Mouse (Mus musculus): ENCODE results near the gene Gzmn.
"Not testable (repeated sequence)": the region's sequence is repeated elsewhere in the genome, so short reads cannot be mapped to it uniquely, and the experiment has no call there.

Gzmn gene

DNA sequence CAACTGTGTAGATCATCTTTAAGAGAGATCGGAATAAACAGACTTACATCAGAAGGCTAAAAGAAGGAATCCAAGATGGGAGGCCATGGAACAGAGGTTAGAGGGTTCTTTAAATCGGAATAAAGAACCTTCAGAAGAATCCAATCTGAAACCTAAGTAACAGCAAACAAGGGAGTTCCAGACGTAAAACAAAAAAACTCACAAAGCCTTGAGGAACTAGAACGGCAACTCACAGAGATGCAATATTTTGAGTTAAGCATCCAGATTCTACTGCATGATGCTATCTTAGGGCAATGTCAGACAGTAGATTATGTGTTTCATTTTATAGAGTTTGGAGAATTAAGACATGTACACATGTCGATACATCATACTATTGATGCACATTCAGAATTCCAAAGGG is at the start of gene Gzmn:
Gene Gzmn (minus strand): TSS at position 101 of the 400 bp plus-strand sequence.
- DNase-seq (ENCODE audit: low read depth, low spot score): no peak

DNA sequence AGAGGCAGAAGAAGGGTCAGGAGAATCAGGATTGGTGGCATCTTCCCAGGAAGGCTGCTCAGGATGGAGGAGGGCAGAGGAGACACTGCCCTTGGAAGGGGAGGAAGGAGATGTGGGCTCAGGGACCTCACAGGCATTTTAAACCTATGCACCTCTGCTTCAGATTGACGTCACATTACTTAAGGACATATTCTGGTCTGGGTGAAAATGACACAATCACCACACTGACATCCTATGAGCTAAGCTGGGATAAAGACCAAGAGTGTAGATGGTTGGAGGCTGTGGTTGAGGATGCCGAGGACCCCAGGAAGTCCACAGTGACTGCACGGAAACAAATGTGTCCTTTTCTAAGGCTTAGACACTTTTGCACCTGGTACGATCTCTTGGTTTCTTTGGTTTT is 36.9 kb upstream of the Gzmn start, which contains the start of gene Gzmf:
Gene Gzmf (minus strand): TSS at position 101 of the 400 bp plus-strand sequence.
- DNase-seq (ENCODE audit: low read depth, low spot score): no peak

DNA sequence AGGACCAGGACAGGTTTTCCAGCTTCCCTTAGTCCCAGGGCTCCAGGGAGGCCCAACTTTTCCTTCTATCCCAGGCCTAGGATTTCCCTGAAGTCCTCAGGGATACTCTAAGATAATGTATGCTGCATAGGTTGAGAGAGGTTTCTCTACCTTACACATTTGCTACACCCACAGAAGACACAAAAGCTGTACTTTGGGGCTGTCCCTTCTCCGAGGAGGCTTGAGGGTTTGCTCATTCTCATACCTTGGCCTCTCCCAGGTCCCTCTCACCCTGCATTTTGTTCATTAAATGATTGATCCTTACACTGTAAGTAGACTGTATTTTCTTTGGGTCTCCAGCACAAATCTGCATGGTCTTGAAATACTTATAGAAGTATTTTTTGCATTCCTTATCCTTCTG is 31.2 kb upstream of the Gzmn start:
- peak; percentile 47 for DNase-seq (ENCODE audit: low read depth, low spot score)

- DNase-seq (ENCODE audit: low read depth, low spot score): peak; percentile 92
These were observed 30.6 kb upstream of the Gzmn start for GRCm38 (mm10) chr14:56205021-56205420.

DNA sequence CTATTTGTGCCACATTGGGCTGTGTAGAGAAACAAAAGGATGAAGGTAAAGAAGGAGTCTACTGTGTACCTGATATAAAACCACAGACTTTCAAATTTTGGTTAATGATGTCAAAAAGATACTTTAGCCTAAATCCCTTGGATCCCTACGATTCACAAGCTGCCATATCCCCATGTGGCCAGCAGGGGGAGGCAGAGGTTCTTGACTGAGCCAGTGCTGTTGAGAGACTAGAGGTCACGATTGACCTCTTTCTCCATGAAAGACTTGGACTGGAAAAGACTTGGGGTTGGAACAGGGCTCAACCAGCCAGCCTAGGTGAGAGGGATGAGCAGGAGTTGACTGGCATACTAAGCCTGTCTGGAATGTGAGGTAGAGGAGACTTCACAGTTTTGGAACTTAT is 29.6 kb upstream of the Gzmn start:
- peak; percentile 86 for DNase-seq (ENCODE audit: low read depth, low spot score)

GRCm38 (mm10) chr14:56186946-56187345 is 12.5 kb upstream of the Gzmn start:
- peak; percentile 5 for DNase-seq (ENCODE audit: low read depth, low spot score)

- DNase-seq (ENCODE audit: low read depth, low spot score): no peak
These were observed 12.1 kb upstream of the Gzmn start for GRCm38 (mm10) chr14:56186521-56186920.

DNA sequence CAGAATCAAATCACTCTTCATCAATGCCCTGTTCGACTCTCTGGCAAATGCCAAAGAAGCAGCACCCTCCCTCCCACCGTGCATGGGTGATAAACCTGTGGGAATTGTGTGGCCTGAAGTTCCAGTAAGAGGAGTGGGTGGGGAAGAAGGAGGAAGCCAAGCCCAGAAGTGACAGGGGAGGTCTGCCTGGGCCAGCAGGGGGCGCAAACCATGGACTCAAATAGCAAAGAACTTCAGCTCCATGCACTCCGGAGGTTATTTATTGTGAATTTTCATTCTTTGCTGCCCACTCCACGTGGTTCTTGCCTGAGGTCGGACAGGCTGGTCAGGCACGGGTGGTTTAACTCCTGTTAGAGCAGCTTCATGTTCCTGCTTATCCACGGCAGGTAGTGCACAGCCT is 3.3 kb upstream of the Gzmn start:
- DNase-seq (ENCODE audit: low read depth, low spot score): peak; percentile 71

DNA sequence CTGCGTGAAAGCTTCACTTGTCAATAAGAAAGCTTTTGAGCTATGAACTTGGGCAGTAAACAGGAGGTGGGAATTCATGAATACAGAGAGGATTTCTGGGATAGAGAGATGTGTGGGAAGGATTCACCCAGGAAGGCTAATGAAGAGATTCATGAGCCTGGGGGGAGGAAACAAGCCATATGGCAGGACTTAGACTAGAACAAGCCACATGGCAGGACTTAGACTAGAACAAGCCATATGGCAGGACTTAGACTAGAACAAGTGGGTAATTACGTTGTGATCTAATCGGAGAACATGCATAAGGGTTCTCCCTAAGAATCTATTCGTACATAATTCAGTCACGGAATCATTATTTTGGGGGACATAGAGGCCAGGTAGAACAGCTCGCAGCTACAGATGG is 1.0 kb downstream of the Gzmn start:
- DNase-seq (ENCODE audit: low read depth, low spot score): no peak

- no peak for DNase-seq (ENCODE audit: low read depth, low spot score)
These were observed 1.7 kb downstream of the Gzmn start for GRCm38 (mm10) chr14:56172744-56173143.

GRCm38 (mm10) chr14:56168009-56168408 is 6.4 kb downstream of the Gzmn start:
- DNase-seq (ENCODE audit: low read depth, low spot score): no peak

- DNase-seq (ENCODE audit: low read depth, low spot score): no peak
These were observed 12.3 kb downstream of the Gzmn start for GRCm38 (mm10) chr14:56162109-56162508.

GRCm38 (mm10) chr14:56159479-56159878 is 14.9 kb downstream of the Gzmn start, which contains the start of gene Gzmg:
TSS of gene Gzmg (minus strand) at chr14:56159579.
- DNase-seq (ENCODE audit: low read depth, low spot score): not testable (repeated sequence)

DNA sequence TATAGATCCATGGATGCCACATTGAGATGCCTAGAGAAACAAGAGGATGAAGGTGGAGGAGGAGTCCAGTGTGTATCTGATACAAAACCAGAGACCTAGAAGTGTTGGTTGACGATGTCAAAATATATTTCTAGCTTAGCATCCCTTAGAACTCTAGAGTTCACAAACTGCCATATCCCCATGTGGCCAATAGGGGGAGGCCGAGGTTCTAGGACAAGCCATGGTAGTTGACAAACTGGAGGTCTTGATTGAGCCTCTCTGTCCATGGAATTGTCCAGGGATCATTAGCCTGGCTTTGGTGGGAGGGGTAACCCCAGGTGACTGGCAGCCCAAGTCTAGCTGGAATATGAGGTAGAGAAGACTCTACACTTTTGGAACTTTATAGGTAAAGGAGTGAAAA is 19.1 kb downstream of the Gzmn start:
- DNase-seq (ENCODE audit: low read depth, low spot score): peak; percentile 24

- DNase-seq (ENCODE audit: low read depth, low spot score): not testable (repeated sequence)
These were observed 40.7 kb downstream of the Gzmn start for GRCm38 (mm10) chr14:56133675-56134074.

DNA sequence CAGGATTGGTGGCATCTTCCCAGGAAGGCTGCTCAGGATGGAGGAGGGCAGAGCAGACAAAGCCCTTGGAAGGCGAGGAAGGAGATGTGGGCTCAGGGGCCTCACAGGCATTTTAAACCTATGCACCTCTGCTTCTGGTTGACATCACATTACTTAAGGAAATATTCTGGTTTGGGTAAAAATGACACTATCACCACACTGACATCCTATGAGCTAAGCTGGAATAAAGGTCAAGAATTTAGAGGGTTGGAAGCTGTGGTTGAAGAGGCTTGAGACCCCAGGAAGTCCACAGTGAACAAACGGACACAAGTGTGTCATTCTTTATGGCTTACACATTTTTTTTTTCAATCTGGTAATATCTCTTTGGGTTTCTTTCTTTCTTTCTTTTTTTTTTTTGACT is 41.9 kb downstream of the Gzmn start, which contains the start of gene Gzmd:
Gene Gzmd (minus strand): TSS at position 101 of the 400 bp plus-strand sequence.
- DNase-seq (ENCODE audit: low read depth, low spot score): not testable (repeated sequence)

GRCm38 (mm10) chr14:56128341-56128740 is 46.1 kb downstream of the Gzmn start:
- DNase-seq (ENCODE audit: low read depth, low spot score): peak; percentile 7

DNA sequence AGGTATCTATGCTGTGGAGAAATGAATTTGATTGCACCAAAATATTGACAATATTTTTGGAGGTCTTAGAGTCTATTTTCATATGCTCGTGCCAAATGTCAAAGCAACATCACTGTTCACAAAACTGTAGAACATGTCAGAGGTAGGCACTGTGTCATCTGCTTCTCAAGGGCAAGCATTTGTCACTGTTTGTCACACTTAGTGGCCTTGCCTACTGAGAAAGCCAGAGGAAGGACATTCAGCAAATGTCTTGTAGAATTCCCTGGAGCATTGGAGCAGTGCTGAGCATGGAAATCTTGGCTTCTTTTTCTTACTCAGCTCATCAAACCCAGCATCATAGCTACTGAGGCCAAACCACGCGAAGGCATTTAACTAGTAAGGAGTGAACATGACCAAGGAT is 50.9 kb downstream of the Gzmn start:
- DNase-seq (ENCODE audit: low read depth, low spot score): no peak

DNA sequence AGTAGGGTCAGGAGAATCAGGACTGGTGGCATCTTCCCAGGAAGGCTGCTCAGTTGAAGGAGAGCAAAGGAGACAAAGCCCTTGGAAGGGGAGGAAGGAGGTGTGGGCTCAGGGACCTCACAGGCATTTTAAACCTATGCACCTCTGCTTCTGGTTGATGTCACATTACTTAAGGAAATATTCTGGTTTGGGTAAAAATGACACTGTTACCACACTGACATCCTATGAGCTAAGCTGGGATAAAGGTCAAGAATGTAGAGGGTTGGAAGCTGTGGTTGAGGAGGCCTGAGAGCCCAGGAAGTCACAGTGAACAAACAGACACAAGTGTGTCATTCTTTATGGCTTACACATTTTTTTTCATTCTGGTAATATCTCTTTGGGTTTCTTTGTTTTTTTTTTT is 53.9 kb downstream of the Gzmn start, which contains the start of gene Gzme:
Gene Gzme (minus strand): TSS at position 101 of the 400 bp plus-strand sequence.
- no peak for DNase-seq (ENCODE audit: low read depth, low spot score)
